Mouse (Mus musculus) lung, embryonic 15.5 days (tissue): ENCODE data around the gene Mcts2. TPM values are rescaled to one million over a fixed set of nuclear protein-coding genes. Genes with fewer than 3 reads are reported as not detected.

Experiments
- polyA plus RNA-seq: library from polyadenylated mRNA; unstranded; fragments of >200 nt; fragmentation: Nextera tagmentation; extraction: Ambion mirVana; gene quantifications from 2 replicates; pipeline ENCODE4 v1.2.1, GENCODE M21; 2015

Gene Mcts2
- polyA plus RNA-seq, 1 experiment from 2014 or later = 27.1 TPM

Other genes starting within 250 kb of the Mcts2 start
- gene Defb23, start 222.4 kb upstream of the Mcts2 start, polyA plus RNA-seq = not detected in 2 replicates
- not detected in 2 replicates for gene Defb20, start 210.0 kb upstream of the Mcts2 start, polyA plus RNA-seq
- gene Defb22, start 196.9 kb upstream of the Mcts2 start, polyA plus RNA-seq = not detected in 2 replicates
- not detected in 2 replicates for gene Defb26, start 175.3 kb upstream of the Mcts2 start, polyA plus RNA-seq
- gene Defb28, start 168.8 kb upstream of the Mcts2 start, polyA plus RNA-seq = not detected in 2 replicates
- not detected in 2 replicates for gene Defb29, start 146.9 kb upstream of the Mcts2 start, polyA plus RNA-seq
- not detected in 2 replicates for gene Gm17416, start 117.7 kb upstream of the Mcts2 start, polyA plus RNA-seq
- not detected in 2 replicates for gene Defb21, start 114.3 kb upstream of the Mcts2 start, polyA plus RNA-seq
- gene Defb19, start 106.7 kb upstream of the Mcts2 start, polyA plus RNA-seq = not detected in 2 replicates
- not detected in 2 replicates for gene Defb45, start 87.6 kb upstream of the Mcts2 start, polyA plus RNA-seq
- gene Defb36, start 82.7 kb upstream of the Mcts2 start, polyA plus RNA-seq = not detected in 2 replicates
- gene Defb25, start 64.0 kb upstream of the Mcts2 start, polyA plus RNA-seq = 1.7 TPM in 1 of 2 replicates, not detected in the other
- 8.0 and 8.5 TPM in 2 replicates for gene Rem1, start 60.1 kb upstream of the Mcts2 start, polyA plus RNA-seq
- gene H13, start 17.6 kb upstream of the Mcts2 start, polyA plus RNA-seq = 97.7 and 104 TPM in 2 replicates
- gene Id1, start 49.2 kb downstream of the Mcts2 start, polyA plus RNA-seq = 134 and 143 TPM in 2 replicates
- gene Cox4i2, start 67.1 kb downstream of the Mcts2 start, polyA plus RNA-seq = 74.8 and 81.0 TPM in 2 replicates
- gene Bcl2l1, start 144.7 kb downstream of the Mcts2 start, polyA plus RNA-seq = 101 and 107 TPM in 2 replicates
- gene Tpx2, start 160.9 kb downstream of the Mcts2 start, polyA plus RNA-seq = 92.1 and 94.7 TPM in 2 replicates
- 0.05 TPM in 2 replicates for gene Mylk2, start 224.3 kb downstream of the Mcts2 start, polyA plus RNA-seq
- gene Foxs1, start 246.2 kb downstream of the Mcts2 start, polyA plus RNA-seq = 7.6 and 8.6 TPM in 2 replicates